Mouse (Mus musculus) E14TG2a.4 (cell line): ENCODE data around the gene Rdh1.
"Not testable (repeated sequence)": the region's sequence is repeated elsewhere in the genome, so short reads cannot be mapped to it uniquely, and the experiment has no call there.

ENCODE experiments used
- H3K27me3 ChIP-seq: 2 replicates; pipeline ENCODE4 v1.6.1; 2014; ENCODE audit warnings: low read length, control low read depth; ENCODE audit not compliant: insufficient read depth
- H3K36me3 ChIP-seq: 2 replicates; pipeline ENCODE4 v1.6.1; 2014; ENCODE audit warnings: low read length, control low read depth; ENCODE audit not compliant: insufficient read depth
- H3K4me1 ChIP-seq: replicated peaks from 2 replicates; pipeline ENCODE4 v1.6.1; 2014; ENCODE audit warnings: low read depth, low read length, control low read depth
- H3K4me3 ChIP-seq: replicated peaks from 2 replicates; pipeline ENCODE4 v1.5.1; 2014; ENCODE audit warnings: mild to moderate bottlenecking, low read length
- H3K9me3 ChIP-seq: 2 replicates; pipeline ENCODE4 v1.6.1; 2014; ENCODE audit warnings: low read length, control low read depth
- CTCF ChIP-seq: conservative IDR thresholded peaks from 2 replicates; pipeline ENCODE4 v1.5.1; 2014; ENCODE audit warnings: low read length
- NANOG ChIP-seq: IDR thresholded peaks from 2 replicates; pipeline ENCODE4 v1.6.1; 2014; ENCODE audit warnings: borderline replicate concordance, low read length, mixed read lengths
- POU5F1 ChIP-seq: IDR thresholded peaks from 2 replicates; pipeline ENCODE4 v1.6.1; 2014; ENCODE audit warnings: low read length, borderline replicate concordance

The Rdh1 gene

GRCm38 (mm10) chr10:127755246-127755645 is 4.3 kb upstream of the Rdh1 start:
- H3K27me3 ChIP-seq: peaks cover 17% of the 10 kb centered on the region
- peaks cover 6% of the 10 kb centered on the region; the same call in 1 of the 2 replicates for H3K9me3 ChIP-seq
- no peak for TF ChIP-seq CTCF
- no peak for TF ChIP-seq NANOG
- H3K4me1 ChIP-seq: peaks cover 23% of the 10 kb centered on the region
- H3K4me3 ChIP-seq: no peak overlapping the region
- no peaks in the 10 kb centered on the region for H3K36me3 ChIP-seq

GRCm38 (mm10) chr10:127755770-127756468 is 3.6 kb upstream of the Rdh1 start:
- peaks cover 10% of the 10 kb centered on the region for H3K27me3 ChIP-seq
- TF ChIP-seq CTCF (no peak), NANOG (no peak), POU5F1 (no peak)

GRCm38 (mm10) chr10:127762926-127763325 is 3.4 kb downstream of the Rdh1 start:
- not testable (repeated sequence) for H3K36me3 ChIP-seq, H3K27me3 ChIP-seq, H3K4me3 ChIP-seq, H3K4me1 ChIP-seq, H3K9me3 ChIP-seq

More at GRCm38 (mm10) chr10:127755770-127756468, 3.6 kb upstream of the Rdh1 start:
- Histone ChIP-seq H3K36me3 (no peaks in the 10 kb centered on the region), H3K9me3 (peaks cover 6% of the 10 kb centered on the region; the same call in 1 of the 2 replicates), H3K4me1 (peaks cover 17% of the 10 kb centered on the region), H3K4me3 (peak overlapping the region; percentile 37)

GRCm38 (mm10) chr10:127763914-127764680 is 4.6 kb downstream of the Rdh1 start:
- Histone ChIP-seq H3K36me3 (no peaks in the 10 kb centered on the region), H3K4me1 (no peaks in the 10 kb centered on the region), H3K9me3 (0 out of 2 replicates have a peak, but pooled peaks cover 3% of the 10 kb centered on the region), H3K4me3 (no peak overlapping the region), H3K27me3 (peaks cover 4% of the 10 kb centered on the region; the same call in 1 of the 2 replicates)
- TF ChIP-seq NANOG (no peak), POU5F1 (no peak), CTCF (no peak)

GRCm38 (mm10) chr10:127766564-127766963 is 7.0 kb downstream of the Rdh1 start:
- no peaks in the 10 kb centered on the region for H3K4me1 ChIP-seq
- H3K36me3 ChIP-seq: no peaks in the 10 kb centered on the region
- H3K4me3 ChIP-seq: no peak overlapping the region
- TF ChIP-seq POU5F1 (no peak), NANOG (no peak), CTCF (no peak)
- peaks cover 10% of the 10 kb centered on the region; the same call in 1 of the 2 replicates for H3K9me3 ChIP-seq
- H3K27me3 ChIP-seq: peaks cover 4% of the 10 kb centered on the region; the same call in 1 of the 2 replicates

GRCm38 (mm10) chr10:127776011-127776410 is 16.5 kb downstream of the Rdh1 start, which contains the start of gene Rdh9:
Rdh9 (plus strand) TSS chr10:127776386.
- TF ChIP-seq POU5F1 (no peak), NANOG (no peak), CTCF (no peak)
- no peaks in the 10 kb centered on the region for H3K9me3 ChIP-seq
- H3K27me3 ChIP-seq: no peaks in the 10 kb centered on the region
- H3K36me3 ChIP-seq: no peaks in the 10 kb centered on the region
- no peaks in the 10 kb centered on the region for H3K4me1 ChIP-seq
- no peak within 1 kb of the TSS for H3K4me3 ChIP-seq

GRCm38 (mm10) chr10:127782321-127782720 is 22.8 kb downstream of the Rdh1 start:
- H3K4me1 ChIP-seq, H3K36me3 ChIP-seq, H3K4me3 ChIP-seq, H3K27me3 ChIP-seq: not testable (repeated sequence)
- H3K9me3 ChIP-seq: peaks cover 54% of the 10 kb centered on the region

GRCm38 (mm10) chr10:127785411-127785810 is 25.9 kb downstream of the Rdh1 start:
- not testable (repeated sequence) for H3K4me1 ChIP-seq, H3K36me3 ChIP-seq, H3K4me3 ChIP-seq, H3K27me3 ChIP-seq
- peaks cover 77% of the 10 kb centered on the region for H3K9me3 ChIP-seq

- Histone ChIP-seq H3K9me3 (peaks cover 22% of the 10 kb centered on the region), H3K4me3 (no peak overlapping the region), H3K27me3 (no peaks in the 10 kb centered on the region), H3K4me1 (no peaks in the 10 kb centered on the region), H3K36me3 (no peaks in the 10 kb centered on the region)
- TF ChIP-seq NANOG (no peak), CTCF (no peak), POU5F1 (no peak)
Observed at GRCm38 (mm10) chr10:127799295-127799694, 39.8 kb downstream of the Rdh1 start.
